Mouse (Mus musculus) heart, embryonic 16.5 days (tissue): ENCODE results near the gene Slc7a14. TPM values are rescaled to one million over a fixed set of nuclear protein-coding genes. Genes with fewer than 3 reads are reported as not detected.

ENCODE experiments used
- ATAC-seq: fragments of 200-750 bp; cut with Nextera tagmentation; replicated peaks from 2 replicates; pipeline ENCODE4 v1.8.0; 2017; ENCODE audit warnings: moderate number of reproducible peaks; ENCODE audit not compliant: insufficient read depth, low FRiP score; ENCODE audit errors: extremely low read depth
- H3K27ac ChIP-seq: fragments of 300-500 bp; sonication (generic); 2 replicates; pipeline ENCODE4 v1.5.1; 2014; ENCODE audit warnings: mild to moderate bottlenecking, low read length, control low read depth, moderate library complexity
- H3K27me3 ChIP-seq: fragments of 300-500 bp; sonication (generic); 2 replicates; pipeline ENCODE4 v1.6.1; 2014; ENCODE audit warnings: low read length, mixed read lengths; ENCODE audit not compliant: control insufficient read depth, insufficient read depth
- H3K36me3 ChIP-seq: fragments of 300-500 bp; sonication (generic); 2 replicates; pipeline ENCODE4 v1.6.1; 2014; ENCODE audit not compliant: control insufficient read depth, insufficient read depth
- H3K4me1 ChIP-seq: fragments of 300-500 bp; sonication (generic); 2 replicates; pipeline ENCODE4 v1.6.1; 2014; ENCODE audit warnings: low read length, mixed read lengths; ENCODE audit not compliant: control insufficient read depth, insufficient read depth
- H3K4me2 ChIP-seq: fragments of 300-500 bp; sonication (generic); 2 replicates; pipeline ENCODE4 v1.6.1; 2014; ENCODE audit warnings: low read depth, mild to moderate bottlenecking, control low read depth, low read length
- H3K4me3 ChIP-seq: fragments of 300-500 bp; sonication (generic); 2 replicates; pipeline ENCODE4 v1.5.1; 2014; ENCODE audit warnings: mild to moderate bottlenecking, control low read depth, low read length
- H3K9ac ChIP-seq: fragments of 300-500 bp; sonication (generic); 2 replicates; pipeline ENCODE4 v1.6.1; 2014; ENCODE audit warnings: low read length, control low read depth
- H3K9me3 ChIP-seq: fragments of 300-500 bp; sonication (generic); replicated peaks from 2 replicates; pipeline ENCODE4 v1.6.1; 2016; ENCODE audit warnings: low read length; ENCODE audit not compliant: control insufficient read depth
- WGBS: fragments of 180-500 bp; shearing (Covaris S2); extraction: QIAGEN DNeasy Blood & Tissue Kit; methylation state at CpG from one replicate; pipeline ENCODE4 v1.1.7; 2014; 5-methylcytosine and 5-hydroxymethylcytosine counted together
- polyA plus RNA-seq: library from polyadenylated mRNA; unstranded; fragments of >200 nt; fragmentation: Nextera tagmentation; extraction: Ambion mirVana; gene quantifications from 2 replicates; pipeline ENCODE4 v1.2.1, GENCODE M21; 2015

The Slc7a14 gene
- polyA plus RNA-seq, 1 experiment from 2014 or later = 0.13 TPM

DNA sequence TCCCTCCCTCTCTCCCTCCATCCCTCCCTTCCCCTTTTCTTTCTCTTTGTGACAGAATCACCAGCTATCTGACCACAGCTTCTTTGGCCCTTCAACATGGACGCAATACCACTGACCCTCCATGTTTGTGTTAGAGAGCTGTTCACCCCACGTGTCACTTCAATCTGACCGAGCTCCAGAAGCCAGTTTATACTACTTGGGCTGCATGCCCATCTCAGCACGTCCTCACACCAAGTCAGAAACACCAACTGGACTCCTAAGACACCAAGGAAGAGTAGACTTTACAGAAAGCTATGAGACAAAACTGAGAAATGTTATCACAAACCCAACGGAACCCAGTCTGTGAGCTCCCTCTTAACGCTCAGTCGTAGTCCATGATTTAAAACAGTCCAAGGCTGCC, 43.2 kb downstream of the Slc7a14 start:
- H3K9ac ChIP-seq = no peak overlapping the region
- no peaks in the 10 kb centered on the region for H3K36me3 ChIP-seq
- no peaks in the 10 kb centered on the region for H3K9me3 ChIP-seq
- H3K27ac ChIP-seq = no peak overlapping the region
- H3K4me1 ChIP-seq = peaks cover 4% of the 10 kb centered on the region; the same call in 1 of the 2 replicates
- H3K4me3 ChIP-seq = no peak overlapping the region
- no peaks in the 10 kb centered on the region for H3K27me3 ChIP-seq
- 77% methylated on average over 7 of the region's 7 CpGs for WGBS
- H3K4me2 ChIP-seq = no peak overlapping the region
- ATAC-seq = no peak

DNA sequence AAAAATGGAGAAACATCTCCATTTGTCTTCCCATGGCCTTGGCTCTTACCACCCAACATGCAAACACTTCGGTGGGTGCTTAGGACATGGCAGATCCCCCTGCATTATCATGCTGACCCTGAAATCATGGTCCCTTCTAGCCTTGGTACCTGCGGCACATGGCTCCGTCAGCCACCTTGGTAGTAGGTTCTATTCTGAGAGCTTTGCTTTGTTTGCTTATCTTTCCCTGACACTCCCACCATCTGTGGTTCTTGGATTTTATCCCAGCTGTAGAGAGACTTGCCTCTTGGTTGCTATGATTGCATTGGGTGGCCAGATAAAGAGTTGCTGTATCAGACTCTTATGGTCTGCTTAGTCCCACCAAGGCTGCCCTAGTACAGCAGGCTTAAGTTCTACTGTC, 46.6 kb downstream of the Slc7a14 start:
- no peak for ATAC-seq
- no peaks in the 10 kb centered on the region for H3K27me3 ChIP-seq
- WGBS = 68% methylated on average over 3 of the region's 3 CpGs

DNA sequence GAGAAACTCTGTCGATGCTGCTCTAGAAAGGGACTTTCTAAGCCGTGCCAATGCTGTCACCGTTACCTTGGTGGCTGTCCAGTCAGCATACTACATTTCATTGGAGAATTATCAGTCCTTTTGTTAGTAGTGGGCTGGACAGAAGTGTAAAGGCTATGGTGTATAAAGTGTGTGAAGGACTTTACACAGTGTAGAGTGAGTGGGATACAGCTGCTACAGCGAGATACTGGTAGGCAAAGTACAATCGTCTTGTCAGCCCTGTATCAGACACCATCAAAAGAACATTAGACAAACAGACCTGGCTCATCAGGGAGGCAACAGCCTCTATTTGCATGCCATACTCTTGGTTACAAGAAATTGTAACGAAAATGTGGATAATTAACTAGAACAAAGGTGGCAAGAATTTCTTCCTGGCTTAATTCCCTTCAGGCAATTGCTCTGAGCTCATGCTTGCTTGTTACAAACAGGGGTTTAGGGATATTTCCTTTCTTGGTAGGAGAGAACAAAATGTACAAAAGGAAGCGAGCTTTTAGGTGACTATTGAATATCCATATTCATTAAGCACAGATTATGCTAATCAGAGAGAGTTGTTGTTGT, 48.7 kb downstream of the Slc7a14 start:
- peaks cover 16% of the 10 kb centered on the region for H3K4me1 ChIP-seq
- no peak overlapping the region for H3K9ac ChIP-seq
- ATAC-seq = no peak
- H3K27me3 ChIP-seq = no peaks in the 10 kb centered on the region
- no peak overlapping the region for H3K27ac ChIP-seq
- H3K36me3 ChIP-seq = no peaks in the 10 kb centered on the region
- no peak overlapping the region for H3K4me3 ChIP-seq
- no peaks in the 10 kb centered on the region for H3K9me3 ChIP-seq
- WGBS = 62% methylated on average over 7 of the region's 7 CpGs
- no peak overlapping the region for H3K4me2 ChIP-seq

More for the DNA sequence above, 46.6 kb downstream of the Slc7a14 start:
- H3K9ac ChIP-seq = no peak overlapping the region
- no peaks in the 10 kb centered on the region for H3K36me3 ChIP-seq
- no peak overlapping the region for H3K4me3 ChIP-seq
- no peak overlapping the region for H3K27ac ChIP-seq
- H3K4me2 ChIP-seq = no peak overlapping the region
- no peaks in the 10 kb centered on the region for H3K9me3 ChIP-seq
- peaks cover 16% of the 10 kb centered on the region for H3K4me1 ChIP-seq

DNA sequence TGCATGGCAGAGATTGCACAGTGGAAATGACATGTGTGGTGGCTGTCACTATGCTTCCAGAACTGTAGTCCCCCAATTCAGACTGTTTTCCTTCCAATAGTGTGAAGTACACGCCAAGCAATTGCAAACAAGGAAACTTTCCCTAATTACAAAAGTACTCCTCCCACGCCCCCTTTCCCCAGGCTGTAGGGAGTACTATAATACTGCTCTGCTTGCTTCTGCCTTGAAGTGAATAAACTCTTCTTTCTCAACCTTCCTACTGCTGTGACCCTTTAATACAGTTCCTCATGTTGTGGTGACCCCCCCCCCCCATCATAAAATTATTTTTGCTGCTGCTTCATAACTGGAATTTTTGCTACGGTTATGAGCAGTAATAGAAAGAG, 49.2 kb downstream of the Slc7a14 start:
- no peak for ATAC-seq
- H3K36me3 ChIP-seq = no peaks in the 10 kb centered on the region
- no peak overlapping the region for H3K9ac ChIP-seq
- 57% methylated on average over 3 of the region's 3 CpGs for WGBS
- H3K4me2 ChIP-seq = no peak overlapping the region
- no peaks in the 10 kb centered on the region for H3K27me3 ChIP-seq
- no peaks in the 10 kb centered on the region for H3K9me3 ChIP-seq
- H3K4me3 ChIP-seq = no peak overlapping the region
- H3K4me1 ChIP-seq = peaks cover 16% of the 10 kb centered on the region
- H3K27ac ChIP-seq = no peak overlapping the region

DNA sequence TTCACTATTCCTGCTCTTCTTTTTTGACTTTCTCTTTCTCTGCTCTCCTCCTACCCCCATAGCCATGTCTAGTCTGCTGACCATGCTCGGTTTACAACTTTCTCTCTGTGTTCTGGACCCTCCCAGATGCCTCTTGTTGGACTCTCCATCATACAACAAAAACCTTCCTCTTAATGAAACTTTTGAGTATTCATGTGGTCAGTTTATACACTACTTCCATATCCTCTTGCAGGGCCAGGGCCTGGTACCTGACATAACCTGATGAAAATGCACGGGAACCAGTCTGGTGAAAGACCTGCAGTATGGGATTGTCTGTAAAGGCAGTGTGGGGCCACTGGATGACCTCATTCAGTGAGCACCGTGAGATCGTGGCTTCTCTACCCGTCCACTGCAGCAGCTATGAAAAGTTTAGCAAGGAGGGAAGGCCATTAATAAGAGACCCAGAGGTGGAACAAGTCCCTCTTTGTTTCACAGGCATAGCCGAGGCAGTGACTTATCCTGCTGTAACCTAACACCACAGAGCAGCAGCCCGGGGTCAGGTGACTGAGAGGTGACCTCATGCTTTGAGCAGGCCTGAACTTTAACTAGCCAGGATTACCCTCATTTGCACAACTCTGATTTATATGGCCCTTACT, 49.7 kb downstream of the Slc7a14 start:
- Histone ChIP-seq H3K36me3 (no peaks in the 10 kb centered on the region), H3K27ac (no peak overlapping the region), H3K9me3 (no peaks in the 10 kb centered on the region), H3K27me3 (no peaks in the 10 kb centered on the region), H3K4me1 (peaks cover 16% of the 10 kb centered on the region), H3K9ac (no peak overlapping the region), H3K4me2 (no peak overlapping the region), H3K4me3 (no peak overlapping the region)
- 32% methylated on average over 7 of the region's 7 CpGs for WGBS
- peak; percentile 66 for ATAC-seq

DNA sequence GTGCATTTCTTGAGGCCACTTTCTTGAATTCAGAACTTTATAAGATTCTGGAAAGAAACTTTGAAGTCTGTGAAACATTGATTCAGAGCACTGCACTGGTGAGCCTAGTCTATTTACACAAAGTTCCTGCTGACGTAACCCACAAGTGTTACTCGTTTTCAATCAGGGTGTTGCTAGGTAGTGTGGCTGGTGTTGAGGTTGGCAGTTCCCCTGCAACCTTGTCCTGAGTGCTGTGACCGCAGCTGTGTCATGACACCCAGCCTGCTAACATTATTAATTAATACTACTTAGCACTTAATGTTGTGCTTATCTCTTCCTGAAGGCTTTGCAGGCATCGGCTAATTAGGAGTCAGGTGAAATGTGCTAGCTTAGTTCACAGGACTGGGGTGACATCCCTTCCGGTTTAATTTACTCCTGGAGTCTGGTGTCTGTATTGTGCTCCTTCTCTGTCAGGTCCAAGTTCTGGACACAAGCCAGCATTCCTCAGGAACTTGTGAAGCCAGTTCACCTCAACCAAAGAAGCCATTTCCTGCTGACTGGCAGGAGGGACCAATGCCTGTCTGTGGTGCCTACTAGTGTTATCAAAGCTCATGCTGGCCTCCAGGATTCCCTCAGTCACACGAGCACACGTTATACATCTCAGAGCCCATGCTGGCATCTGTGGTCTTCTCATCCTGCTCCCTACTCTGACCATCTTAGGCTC, 50.5 kb downstream of the Slc7a14 start:
- WGBS = 39% methylated on average over 7 of the region's 7 CpGs
- no peak overlapping the region for H3K27ac ChIP-seq
- no peak for ATAC-seq

DNA sequence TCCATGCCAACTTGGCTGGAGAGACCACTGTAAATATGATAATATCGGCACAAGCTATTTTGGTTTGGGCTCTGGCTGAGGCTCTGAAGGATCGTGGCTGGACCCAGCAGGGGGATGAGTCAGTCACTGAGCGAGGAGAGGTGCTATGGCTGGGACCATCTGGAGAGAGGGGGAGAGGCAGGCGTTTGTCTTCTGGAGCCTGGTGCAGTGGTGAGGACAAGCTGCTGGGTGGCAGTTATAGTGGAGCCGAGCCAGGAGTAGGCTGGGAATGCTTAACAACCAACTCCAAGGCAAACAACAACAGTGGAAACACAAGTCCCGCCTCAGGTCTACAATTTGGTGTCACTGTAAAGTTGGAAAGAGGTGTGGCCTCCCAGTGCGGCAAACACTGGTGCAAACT, 55.8 kb downstream of the Slc7a14 start:
- no peak overlapping the region for H3K27ac ChIP-seq
- ATAC-seq = no peak

More for the DNA sequence above, 50.5 kb downstream of the Slc7a14 start:
- no peaks in the 10 kb centered on the region for H3K27me3 ChIP-seq
- H3K36me3 ChIP-seq = no peaks in the 10 kb centered on the region
- no peak overlapping the region for H3K4me3 ChIP-seq
- H3K9ac ChIP-seq = no peak overlapping the region
- no peaks in the 10 kb centered on the region for H3K9me3 ChIP-seq
- H3K4me2 ChIP-seq = no peak overlapping the region
- peaks cover 16% of the 10 kb centered on the region for H3K4me1 ChIP-seq

DNA sequence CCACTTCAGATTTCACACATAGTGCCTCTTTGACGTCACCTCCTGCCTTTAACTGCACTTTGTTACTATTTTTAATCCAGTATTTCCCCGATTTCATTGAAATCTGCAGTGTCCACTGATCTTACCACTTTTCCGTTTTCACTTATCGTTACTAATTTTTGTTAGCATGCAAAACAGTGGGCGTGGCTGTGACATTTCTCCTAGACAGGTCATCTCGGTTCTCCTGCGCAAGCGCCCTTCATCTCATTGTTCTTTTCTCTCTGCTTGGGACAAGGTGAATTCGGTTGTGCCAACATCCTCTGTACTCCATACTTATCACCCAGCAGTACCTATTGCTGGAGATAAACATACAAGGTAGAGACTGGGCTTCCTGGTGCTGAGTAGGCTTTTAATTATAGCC, 56.3 kb downstream of the Slc7a14 start:
- ATAC-seq = no peak
- no peaks in the 10 kb centered on the region for H3K27me3 ChIP-seq
- no peaks in the 10 kb centered on the region for H3K9me3 ChIP-seq
- 75% methylated on average over 9 of the region's 9 CpGs for WGBS
- no peak overlapping the region for H3K27ac ChIP-seq
- H3K36me3 ChIP-seq = no peaks in the 10 kb centered on the region
- H3K4me3 ChIP-seq = no peak overlapping the region
- H3K4me2 ChIP-seq = no peak overlapping the region
- no peak overlapping the region for H3K9ac ChIP-seq
- H3K4me1 ChIP-seq = no peaks in the 10 kb centered on the region

More for the DNA sequence above, 55.8 kb downstream of the Slc7a14 start:
- no peaks in the 10 kb centered on the region for H3K36me3 ChIP-seq
- no peaks in the 10 kb centered on the region for H3K9me3 ChIP-seq
- no peaks in the 10 kb centered on the region for H3K4me1 ChIP-seq
- H3K4me2 ChIP-seq = no peak overlapping the region
- no peaks in the 10 kb centered on the region for H3K27me3 ChIP-seq
- WGBS = 54% methylated on average over 7 of the region's 7 CpGs
- H3K4me3 ChIP-seq = no peak overlapping the region
- no peak overlapping the region for H3K9ac ChIP-seq

DNA sequence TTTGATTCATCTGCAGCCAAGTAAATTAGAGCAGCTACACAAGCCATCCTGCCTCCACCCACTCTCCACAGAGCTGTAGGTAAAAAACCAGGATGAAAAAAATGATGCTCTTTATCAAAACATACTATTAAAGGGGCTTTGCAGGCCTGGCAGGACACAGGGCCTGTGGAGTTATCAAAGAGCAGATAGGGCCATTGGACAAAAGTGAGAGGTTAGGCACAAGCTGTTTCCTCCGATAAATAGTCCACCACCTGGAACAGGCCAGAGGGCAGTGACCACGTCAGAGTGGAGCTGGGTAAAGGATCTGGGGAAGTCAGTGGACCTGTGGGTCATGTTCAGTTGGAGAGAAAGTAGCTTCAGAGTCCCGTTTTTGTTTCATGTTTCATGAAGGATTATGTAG, 57.6 kb downstream of the Slc7a14 start:
- Histone ChIP-seq H3K4me3 (no peak overlapping the region), H3K36me3 (no peaks in the 10 kb centered on the region), H3K9me3 (no peaks in the 10 kb centered on the region), H3K4me1 (no peaks in the 10 kb centered on the region), H3K4me2 (no peak overlapping the region), H3K27me3 (no peaks in the 10 kb centered on the region), H3K27ac (no peak overlapping the region), H3K9ac (no peak overlapping the region)
- 62% methylated on average over 3 of the region's 3 CpGs for WGBS
- peak; percentile 55; the same call in 1 of the 2 replicates for ATAC-seq
